Mouse (Mus musculus) gastrocnemius, adult 8-10 months (tissue): ENCODE data around the gene Tbk1. TPM values are rescaled to one million over a fixed set of nuclear protein-coding genes. Genes with fewer than 3 reads are reported as not detected.

Experiments
- DNase-seq, 2 experiments: peaks; one replicate each; pipeline ENCODE4 v3.0.0; 2022; ENCODE audit warnings: low spot score in 2 of 2
- total RNA-seq, 4 experiments: library from RNA; stranded (reverse); gene quantifications; 2 replicates each; pipeline ENCODE4 v1.2.4; 2022

The Tbk1 gene
- total RNA-seq, result 10 to 100 TPM in 2 of 4 experiments, 1 to 10 TPM in 2; 8.7 to 11.4 (median 10.0) TPM

DNA sequence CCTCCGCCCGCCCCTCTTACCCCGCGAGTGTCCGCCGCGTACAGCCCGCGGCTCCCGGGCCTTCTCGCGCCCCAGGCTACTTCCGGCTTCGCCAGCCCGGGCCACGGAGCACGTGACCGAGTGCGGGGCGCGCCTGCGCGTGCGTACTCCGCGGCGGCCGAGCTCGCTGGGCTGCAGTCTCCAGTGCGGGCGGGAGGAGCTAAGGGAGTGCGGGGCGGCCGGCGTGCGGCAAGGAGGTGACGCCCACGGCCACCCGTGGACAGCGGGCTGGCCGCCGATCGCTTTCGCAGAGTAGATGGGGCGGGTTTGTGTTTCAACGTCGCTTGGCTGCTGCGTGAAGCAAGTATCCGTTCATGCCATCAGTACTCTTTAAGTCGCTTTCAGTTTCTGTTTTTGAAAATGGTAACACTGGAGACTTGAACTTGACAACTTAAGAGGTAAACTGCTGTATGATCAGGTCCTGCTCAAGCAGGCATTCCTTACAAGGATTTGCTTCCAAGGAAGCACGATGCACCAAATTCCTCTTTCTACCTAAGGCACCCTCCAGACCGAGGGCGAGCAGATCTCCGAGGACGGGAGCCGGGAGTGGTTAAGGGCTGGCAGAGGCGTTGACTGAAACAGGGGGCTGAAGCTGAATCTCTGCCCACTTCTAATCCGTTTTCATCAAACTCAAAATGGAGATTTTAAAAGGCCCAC is at the start of gene Tbk1:
Gene Tbk1, minus strand, starts transcription at position 113 of the 696 bp plus-strand sequence.
- DNase-seq, result peak; percentile 82 to 91

DNA sequence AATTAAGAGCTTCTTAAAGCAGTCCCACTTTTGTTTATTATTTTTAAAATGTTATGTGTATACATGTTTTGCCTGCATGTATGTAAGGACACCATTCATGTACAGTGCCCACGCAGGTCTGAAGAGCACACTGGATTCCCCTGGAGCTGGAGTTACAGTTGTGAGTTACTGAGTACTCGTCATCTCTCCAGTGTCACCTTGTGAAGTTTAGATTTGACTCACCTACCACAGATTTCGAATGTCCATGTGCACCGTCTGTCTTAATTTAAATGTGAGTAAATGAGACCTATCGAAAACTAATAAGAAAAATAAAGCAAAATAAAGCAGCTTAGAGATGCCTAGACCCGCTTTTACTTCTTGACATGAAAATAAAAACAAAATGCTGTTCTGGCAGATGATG is 49.7 kb upstream of the Tbk1 start:
- no peak for DNase-seq

DNA sequence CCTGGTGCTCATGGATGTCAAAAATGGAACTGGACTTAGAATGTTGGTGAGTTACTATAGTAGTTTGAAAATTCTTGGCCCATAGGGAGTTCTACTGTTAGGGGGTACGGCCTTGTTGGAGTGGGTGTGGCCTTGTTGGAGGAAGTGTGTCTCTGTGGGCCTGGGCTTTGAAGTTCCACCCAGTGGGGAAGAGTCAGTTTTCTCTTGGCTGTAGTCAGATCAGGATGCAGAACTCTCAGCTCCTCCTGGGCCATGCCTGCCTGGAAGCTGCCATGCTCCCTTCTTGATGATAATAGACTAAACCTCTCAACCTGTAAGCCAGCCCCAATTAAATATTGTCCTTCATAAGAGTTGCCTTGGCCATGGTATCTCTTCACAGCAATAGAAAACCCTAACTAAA is 47.6 kb upstream of the Tbk1 start:
- no peak for DNase-seq

DNA sequence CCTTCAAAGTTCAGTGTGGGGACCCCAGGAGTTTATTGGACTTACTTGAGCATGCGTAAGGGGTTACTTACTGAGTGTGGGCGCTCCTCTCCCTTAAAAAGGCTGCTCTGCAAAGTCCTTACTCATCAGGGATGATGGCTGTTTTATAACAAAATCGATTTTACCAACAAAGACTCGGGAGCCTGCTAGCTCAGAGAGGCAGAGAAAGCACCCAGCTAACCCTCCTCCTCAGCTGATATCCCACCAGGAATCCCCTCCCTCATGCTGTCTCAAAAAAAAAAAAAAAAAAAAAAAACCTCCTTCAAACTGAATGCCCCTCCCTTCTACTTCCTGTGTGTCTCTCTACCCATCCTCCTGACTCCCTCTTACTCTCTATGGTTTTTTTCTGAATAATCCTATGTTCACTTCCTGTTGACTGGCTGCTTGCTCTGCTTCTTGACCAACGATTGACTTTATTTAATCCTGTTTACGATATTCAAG is 42.0 kb upstream of the Tbk1 start:
- DNase-seq, result no peak

DNA sequence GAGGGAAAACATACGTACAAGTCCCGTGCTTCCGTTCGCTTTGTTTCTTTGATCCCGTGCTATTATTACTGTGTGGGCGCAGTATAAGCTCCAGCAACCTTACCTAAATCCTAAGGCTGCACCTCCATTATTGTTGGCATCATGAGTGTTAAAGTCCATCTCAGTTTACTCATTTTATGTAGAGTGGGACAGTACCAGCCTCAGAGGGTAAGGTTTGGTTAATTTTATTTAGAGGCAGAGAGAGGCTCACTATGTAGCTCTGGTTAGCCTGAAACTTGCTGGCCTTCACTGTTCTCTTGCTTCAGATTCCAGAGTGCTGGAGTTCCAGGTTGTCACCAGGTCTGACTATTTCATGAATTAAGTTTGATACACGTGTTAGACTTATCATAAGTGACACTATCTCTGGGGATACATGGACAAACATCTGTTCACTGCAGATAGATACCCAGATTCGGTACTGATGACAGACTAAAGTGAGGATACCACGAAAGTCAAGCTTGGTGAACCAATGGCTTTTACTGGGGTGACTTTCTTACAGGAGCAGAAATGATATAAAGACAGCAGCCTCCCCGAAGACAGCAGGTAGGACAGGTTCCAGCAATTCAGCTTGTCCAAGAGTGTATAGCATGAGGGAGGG is 40.7 kb upstream of the Tbk1 start:
- DNase-seq, result no peak

DNA sequence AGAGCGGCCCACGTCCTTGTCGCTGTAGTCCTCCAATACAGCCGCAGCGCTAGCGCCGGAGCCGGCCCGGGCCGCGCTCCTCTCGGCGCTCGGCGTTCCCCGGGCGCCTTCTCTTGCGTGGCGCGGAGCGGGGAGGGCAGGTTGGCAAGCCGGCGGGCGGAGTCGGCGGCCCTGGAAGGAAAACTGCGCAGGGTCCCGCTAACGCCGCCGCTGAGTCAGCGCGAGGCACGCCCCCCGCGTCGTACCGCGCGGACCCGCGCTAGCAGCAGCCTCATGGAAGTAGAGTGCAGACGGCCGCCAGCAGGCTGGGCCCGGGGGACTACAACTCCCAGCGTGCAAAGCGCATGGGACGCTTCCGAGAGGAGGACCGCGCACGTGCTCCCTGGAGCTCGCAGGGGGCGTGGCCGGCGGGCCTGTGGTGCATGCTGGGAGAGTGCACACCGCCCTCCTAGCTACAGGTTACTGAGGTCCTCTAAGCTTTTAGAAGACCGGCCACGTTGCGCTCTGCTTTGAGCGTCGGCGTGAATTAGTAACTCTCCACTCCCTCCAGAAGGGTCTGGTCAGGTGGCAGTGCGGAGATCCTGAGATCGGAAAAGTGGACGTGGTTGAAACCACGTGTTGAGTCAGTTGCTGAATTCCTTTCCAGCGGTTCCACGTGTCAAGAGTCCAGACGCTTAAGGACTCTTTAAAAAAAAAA is 39.7 kb upstream of the Tbk1 start, which contains the start of gene Xpot:
Gene Xpot, minus strand, starts transcription at position 147 of the 697 bp plus-strand sequence.
- peak; percentile 94 to 97 for DNase-seq

DNA sequence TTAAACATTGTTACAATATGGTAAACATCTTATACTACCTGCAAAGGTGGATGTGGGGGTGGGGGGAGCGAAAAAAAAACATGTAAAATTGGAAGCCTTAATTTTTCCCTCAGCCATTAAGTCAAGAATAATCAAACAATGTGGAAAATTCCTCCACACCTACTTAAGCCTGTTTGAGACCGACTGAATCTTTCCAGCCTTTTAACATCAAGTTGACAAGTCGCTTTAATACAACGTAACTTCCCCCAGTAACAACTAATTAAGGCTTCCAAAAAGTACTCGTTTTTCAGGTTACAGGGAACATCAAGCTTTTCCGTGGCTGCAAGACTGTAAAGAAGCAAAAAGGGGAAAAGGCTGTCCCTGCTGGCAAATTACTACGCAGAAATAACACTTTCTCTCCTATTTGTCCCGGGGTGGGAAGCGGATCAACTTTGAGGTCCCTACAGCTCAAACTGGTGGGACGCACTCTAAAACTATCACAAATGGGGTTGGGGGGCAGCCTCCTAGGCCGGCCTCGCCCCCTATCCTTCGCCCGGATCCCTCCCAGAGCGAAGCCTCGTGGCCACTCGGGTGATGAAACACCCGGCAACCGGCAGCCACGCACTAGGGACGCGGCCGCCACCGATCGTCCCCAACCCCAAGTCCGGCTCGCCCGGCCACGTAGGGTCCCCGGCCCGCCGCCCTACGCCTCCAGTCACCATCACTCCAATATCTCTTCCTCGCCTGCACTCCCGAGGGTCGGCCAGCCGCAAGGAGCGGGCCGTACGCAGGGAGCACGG is 39.0 kb upstream of the Tbk1 start:
- no peak for DNase-seq

DNA sequence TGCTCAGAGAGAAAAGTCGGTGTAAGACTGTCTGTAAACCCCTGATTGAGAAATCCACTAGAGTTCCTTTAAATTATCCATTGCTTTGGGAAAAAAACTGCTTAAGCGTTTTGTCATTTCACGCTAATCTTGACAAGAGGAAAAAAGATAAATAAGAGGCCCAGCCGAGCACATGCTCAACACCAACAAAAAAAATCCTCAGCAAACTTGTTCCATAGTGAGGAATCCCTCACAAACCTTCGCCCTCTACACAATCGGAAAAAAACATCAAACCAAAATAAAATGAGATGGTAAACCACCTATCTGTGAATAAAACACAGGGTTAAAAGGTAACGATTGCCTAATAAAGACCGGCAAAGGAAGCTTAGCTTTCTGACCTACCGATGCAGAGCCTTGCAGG is 38.4 kb upstream of the Tbk1 start:
- no peak for DNase-seq

DNA sequence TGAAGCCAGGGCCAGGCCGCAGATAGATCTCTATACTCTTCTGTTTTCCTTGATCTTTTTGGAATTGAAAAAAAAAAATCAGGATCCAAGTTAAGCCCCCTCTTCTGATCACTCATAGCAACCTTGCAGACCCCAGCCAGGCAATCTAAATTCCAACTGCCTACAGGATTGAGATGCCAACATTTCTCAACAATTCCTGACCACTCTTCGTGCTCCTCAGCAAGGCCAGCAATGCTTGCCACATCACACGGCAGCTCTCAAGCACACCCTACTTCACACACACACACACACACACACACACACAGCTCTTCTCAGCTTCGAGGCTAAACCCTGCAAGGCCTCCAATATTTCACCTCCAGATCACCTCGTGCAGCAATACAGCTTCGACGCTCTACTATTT is 37.1 kb upstream of the Tbk1 start:
- DNase-seq, result no peak

DNA sequence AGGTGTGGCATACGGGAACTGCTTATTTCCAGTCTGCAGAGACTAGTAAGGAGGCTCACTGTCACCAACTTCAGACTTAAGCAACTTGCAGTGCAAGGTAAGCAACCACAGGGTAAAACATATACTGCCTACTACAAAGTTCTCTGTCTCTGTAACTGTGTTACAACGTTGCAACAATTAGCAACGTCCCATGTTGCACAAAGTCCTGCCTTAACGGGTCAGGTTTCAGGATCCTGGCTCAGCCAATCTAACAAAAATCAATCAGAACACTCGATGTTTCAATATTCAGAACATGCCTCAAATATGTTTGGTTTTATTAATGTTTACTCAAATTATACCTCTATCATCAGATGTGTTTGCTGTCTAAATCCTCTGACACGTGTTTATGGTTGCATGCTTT is 35.8 kb upstream of the Tbk1 start:
- no peak for DNase-seq

DNA sequence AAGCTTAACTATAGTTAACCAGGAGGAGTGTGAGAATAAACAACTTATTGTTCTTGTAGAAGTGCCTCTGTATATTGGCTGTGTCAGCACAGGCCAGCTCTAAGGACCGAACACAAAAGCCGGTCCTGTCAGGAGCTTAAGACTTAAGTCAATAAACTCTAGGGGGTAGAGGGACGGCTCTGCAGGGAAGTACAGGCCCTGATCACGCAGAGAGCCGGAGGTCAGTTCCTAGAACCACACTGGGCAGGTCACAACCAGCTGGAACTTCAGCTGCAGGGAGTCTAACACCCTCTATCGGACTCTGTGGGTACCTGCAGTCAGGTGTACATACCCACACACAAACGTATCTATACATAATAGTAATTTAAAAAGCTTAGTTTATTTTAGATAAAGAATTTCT is 29.3 kb upstream of the Tbk1 start:
- DNase-seq, result no peak

DNA sequence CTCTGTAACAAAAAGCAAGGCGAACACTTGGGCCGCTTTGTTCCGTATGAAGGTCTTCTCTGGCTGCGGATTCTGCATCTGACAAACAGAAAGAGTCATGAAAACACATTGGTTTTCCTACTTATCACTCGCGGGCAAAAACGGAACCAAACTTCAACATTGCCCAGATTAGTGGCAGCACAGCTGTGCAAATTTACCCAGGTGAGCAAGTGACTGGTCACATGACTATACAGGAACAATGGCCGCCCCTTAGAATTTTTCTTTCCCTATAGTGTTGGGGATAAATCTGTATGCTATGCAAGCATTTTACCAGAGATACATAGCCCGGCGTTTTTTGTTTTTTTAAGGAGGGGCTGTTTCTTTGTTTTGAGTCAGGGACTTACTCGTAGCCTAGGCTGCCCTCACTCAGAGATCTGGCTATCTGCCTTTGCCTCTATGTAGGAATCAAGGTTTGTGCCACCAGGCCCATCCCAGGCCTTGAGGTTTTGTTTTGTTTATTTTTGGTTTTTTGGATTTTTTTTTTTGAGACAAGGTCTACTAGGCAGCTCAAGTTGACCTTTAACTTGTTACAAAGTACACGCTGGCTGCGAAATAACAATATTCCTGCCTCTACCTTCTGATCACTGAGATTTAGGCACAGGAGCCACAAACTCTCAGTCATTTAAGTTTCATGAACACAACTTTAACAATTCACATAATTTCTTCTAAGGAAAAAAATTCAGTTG is 28.7 kb upstream of the Tbk1 start:
- DNase-seq, result no peak

DNA sequence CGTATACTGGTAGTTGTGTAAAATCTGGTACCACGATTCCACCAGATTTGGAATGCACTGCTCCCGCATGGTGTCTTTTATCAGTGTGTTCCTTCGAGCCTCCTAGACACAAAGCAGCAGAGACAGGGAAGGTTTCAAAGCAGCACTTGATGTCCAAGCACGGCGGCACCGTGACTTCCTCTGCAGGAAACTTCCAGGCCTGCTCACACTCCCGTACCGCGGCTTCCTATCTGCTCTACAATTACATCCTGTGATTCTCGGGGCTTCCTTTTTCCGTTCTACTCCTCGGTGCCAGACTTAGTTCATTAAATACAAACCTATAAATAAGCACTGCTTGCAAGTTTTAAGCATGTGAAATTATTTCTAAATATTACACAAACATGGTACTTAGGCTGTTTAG is 27.0 kb upstream of the Tbk1 start:
- DNase-seq, result no peak

DNA sequence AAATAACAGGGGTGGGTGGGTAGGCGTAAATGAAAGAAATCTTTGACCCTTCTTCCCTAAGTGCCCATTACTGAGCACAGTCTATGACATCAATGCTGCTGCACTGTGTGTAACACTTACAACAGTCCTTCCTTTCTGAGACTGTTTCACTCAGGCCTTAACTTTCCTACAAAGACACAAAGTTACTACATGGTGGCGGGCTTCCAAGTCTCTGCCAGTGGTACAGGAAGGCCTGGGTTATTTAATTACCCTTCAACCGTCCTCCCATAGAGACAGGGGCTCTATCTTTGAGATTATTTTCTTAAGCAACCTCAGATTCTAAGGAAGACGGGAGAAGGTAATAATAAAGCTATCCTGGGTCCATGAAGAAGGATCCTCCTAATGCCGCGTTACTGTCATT is 25.9 kb upstream of the Tbk1 start:
- DNase-seq, result no peak

DNA sequence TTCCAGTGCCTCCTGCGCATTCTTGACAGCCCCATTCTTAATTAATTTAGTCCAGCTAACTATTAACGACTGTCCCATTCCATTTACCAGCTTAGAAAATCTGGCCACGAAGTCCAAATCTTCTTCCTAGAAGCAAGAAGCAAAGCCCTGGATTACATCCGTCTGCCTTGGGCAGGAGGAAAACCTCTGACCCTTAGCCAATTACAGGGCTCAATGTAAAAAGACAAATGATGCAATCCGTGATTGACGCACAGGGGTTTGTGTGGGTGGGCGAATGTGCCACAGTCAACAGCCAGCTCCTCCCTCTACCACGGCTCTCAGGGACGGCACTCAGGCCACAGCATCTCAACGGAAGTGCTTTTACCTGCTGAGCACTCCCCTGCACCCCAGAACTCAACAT is 25.0 kb upstream of the Tbk1 start:
- no peak for DNase-seq

DNA sequence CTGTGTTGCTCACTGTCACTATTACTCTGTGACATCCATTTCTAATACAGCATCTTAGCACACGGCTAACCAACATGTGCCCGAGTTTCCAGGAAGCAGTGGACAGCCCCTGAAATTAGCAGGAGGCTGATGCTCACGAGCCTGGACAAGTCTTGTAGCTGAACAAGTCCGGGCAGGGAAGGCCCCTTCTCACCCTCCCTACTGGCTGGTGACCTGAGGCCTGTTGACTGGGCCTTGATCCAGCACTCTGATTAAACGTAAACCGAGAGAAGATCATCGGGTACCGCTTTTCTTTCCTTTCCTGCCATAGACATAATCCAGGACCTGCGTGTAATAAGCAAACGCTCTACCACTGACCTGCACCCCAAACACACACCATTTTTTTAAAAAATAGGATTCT is 21.6 kb upstream of the Tbk1 start:
- DNase-seq, result no peak

DNA sequence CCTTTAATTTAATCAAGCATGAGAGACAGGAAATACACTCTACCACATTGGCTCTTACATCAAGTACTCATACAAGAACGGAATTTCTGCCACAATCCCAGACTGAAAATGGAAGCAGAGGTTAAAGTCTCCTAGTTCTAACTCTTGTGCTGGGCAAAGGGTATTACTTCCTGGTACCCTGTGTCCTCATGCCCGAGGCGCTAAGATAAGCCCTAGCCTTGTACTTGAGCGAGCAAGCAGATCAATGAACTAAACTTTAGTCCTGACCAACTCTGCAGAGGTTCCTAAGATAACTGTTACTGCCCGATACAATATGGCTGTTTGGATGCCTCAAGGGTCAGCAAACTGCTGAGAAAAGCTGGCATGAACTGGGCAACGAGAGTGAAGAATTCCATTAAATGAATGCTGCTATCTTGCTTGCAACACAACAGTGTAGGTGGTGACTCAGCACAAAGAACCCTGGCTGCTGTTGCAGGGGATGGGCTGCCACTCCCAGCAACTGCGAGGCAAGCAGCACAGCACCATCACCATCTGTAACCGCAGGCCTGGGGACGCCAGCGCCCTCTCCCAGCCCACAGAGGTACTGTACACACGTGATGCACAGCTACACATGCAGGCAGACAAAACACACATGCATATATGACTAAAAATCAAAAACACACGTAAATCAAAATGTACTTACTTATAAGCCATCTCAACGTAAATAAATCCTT is 18.2 kb upstream of the Tbk1 start:
- no peak for DNase-seq

DNA sequence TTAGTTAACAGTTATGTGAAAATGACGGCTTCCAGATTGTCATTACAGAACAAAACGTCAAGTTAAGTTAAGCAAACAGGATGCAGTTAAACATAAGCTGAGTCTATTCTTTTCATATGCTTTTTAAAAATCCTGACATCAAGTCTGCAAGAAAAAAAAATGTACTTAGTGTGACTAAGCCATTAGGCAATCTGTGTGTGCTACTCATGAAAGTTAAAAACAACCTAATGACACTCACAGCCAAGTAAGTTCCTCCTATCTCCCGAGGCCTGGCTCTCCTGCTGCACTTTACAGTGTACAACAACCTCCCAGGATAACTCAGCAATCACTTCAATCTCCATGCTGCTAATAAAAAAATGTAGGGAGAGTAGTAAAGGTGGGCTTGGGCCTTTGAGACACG is 17.0 kb upstream of the Tbk1 start:
- no peak for DNase-seq

DNA sequence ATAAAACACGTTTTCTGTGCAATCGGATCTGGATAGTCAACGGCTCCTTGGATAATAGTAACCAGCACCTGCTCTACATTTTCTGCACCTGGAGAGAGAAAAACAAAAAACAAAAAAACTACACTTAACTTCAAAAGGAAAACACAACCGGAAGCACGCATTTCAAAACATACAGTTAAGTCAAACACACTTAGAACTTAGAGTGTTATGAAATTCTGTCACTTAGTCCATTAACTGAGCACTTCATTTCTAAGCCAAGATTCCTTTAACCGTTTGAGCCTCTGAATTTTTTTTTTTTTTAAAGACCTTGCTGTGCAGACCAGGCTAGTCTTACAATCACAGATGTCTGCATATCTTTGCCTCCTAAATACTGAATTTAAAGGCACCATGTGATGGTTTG is 14.7 kb upstream of the Tbk1 start:
- DNase-seq, result no peak

DNA sequence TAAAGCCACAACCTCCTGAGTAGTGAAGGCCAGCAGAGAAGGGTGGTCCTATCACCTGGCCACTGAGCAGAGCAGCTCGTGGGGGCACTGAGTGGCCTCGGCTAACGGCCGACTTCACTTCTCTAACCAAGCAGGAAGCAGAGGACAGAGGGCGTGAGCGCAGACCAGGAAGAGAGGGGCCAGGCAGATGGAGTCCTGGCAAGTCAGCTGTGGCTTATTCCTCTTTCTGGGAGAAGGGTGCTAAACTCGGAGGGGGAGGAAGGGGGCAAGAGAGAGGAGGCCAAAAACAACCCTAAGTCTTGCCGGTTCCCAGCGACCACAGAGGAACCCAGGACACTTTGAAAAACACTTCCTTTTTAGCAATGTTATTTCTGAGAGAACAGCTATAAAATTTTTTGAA is 10.0 kb upstream of the Tbk1 start:
- DNase-seq, result no peak
